Mouse (Mus musculus) spleen, adult 10 weeks (tissue): Measurements from ENCODE around the gene Slc29a3. TPM values are rescaled to one million over a fixed set of nuclear protein-coding genes. Genes with fewer than 3 reads are reported as not detected.

Source experiments
- polyA plus RNA-seq: library from polyadenylated mRNA; stranded (reverse); fragments of 350-450 nt; fragmentation: Illumina TruSeq; extraction: RNeasy Lipid Tissue Mini Kit (QIAGEN cat#74804); gene quantifications from one replicate; pipeline ENCODE4 v1.2.3, GENCODE M21; 2015; ENCODE audit warnings: low replicate concordance; ENCODE audit not compliant: insufficient read depth

Gene Slc29a3
- 28.3 TPM for polyA plus RNA-seq

DNA sequence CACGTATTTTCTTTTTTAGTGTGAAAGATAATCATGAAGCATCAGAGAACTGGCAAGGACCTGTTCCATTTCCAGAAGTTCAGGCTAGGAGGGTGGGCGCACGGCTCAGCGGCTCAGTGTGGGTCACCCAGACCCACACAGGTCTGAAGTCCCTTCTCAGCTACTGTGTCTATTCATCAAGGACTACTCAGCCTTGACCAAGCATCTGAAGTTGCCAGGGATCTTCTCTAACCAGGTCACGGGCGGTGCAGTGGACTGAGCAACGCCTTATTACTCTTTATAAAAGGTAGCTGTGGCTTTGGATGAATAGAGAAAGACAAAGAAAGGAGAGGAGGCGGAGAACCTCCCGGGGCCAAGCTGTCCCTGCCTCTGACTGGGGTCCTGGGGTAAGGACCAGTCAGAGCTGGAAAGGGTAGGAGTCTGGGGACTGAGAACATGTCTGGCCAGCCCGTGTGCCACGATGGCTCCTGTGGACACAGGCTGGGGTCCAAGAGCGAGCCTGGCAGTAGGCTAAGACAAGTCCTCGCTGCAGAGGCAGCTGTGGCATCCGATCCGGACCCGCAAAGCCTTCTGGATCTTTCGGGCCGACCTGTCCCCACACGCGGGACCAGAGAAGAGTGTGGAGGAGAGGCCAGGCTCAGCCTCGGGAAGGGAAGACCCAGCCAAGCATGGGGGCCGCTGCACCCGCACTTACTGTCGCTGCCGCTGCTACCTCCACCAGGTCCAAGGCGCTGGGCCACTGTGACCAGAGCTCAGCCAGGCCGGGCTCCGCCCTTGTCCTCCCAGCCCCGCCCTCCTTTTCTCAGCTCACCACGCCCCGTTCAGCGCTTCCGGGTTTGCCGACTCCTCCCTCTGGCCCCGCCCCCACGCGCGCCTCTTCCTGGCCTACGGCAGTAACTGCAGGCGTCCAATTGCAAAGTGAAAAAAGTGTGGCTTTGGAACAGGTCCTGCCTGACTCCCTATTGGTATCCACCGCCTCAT is at the start of gene Slc29a3:
Slc29a3 (minus strand) TSS at position 755 of the 981 bp plus-strand sequence.

DNA sequence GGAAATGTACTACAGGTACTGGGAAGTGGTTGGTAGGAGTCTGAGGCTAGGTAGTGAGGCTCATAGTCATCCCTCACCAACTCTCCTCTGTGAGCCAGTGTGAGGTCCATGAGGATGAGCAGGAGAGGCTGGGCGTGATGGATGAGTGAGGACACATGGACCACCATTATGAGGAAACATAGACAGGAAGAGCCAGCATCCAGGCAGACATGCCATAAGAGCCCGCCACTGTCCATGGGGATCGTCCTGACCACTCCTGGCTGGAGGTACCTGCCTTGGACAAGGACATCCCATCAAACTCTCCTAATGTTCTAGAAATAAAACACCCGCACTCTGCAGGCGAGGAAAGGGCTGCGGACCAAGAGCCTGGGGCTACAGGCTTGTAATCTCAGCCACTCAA is 56.2 kb downstream of the Slc29a3 start, which contains the start of gene Cdh23:
Cdh23 (minus strand) TSS at position 101 of the 400 bp plus-strand sequence.

Other genes with a start within 250 kb of the Slc29a3 start
- gene Cdh23, start 56.3 kb downstream of the Slc29a3 start, polyA plus RNA-seq, result 0.77 TPM
- gene Unc5b, start 78.8 kb upstream of the Slc29a3 start, polyA plus RNA-seq, result 1.9 TPM